Mouse (Mus musculus): ENCODE results near the gene Duox1. TPM values are rescaled to one million over a fixed set of nuclear protein-coding genes. Genes with fewer than 3 reads are reported as not detected.

Duox1 gene
- not detected in 2 replicates for polyA plus RNA-seq (2012; ENCODE audit: insufficient read depth, insufficient read length, low replicate concordance, missing spikeins)

DNA sequence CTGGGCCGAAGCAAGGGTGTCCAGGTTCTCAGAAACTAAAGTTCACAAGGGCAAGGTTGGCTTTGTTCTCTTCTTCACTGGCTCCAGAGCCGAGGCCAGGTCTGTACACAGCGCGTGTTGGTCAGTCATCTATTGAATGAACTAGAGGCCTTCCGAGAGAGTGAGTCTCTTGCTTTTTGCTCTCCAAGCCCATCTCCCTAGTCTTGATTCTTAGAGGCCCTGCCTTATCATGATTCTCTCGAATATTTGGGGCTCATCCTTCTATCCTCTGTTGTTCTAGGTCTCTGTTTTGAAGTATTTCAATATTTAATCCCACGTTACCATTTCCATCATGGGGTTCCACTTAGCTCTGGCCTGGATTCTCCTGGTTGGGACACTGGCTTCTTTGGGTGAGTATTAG is at the start of gene Duox1:
Gene Duox1 (plus strand): TSS at position 301 of the 400 bp plus-strand sequence.
- H3K27ac ChIP-seq (ENCODE audit: insufficient read depth, low read depth, low read length) = no peak within 1 kb of the TSS
- WGBS = 89% methylated on average over 7 of the region's 7 CpGs
- no peak for TF ChIP-seq POLR2A (IDR thresholded peaks at IDR 0.05; ENCODE audit: insufficient read depth, low read depth, low read length)
- no peak for TF ChIP-seq CTCF (IDR thresholded peaks at IDR 0.05; ENCODE audit: insufficient read depth, low read depth, low read length)
- peaks cover 10% of the 10 kb centered on the region for H3K4me1 ChIP-seq (ENCODE audit: control insufficient read depth, insufficient read depth, low read length)
- no peak within 1 kb of the TSS for H3K4me3 ChIP-seq (ENCODE audit: insufficient read depth, low read depth, low read length)

DNA sequence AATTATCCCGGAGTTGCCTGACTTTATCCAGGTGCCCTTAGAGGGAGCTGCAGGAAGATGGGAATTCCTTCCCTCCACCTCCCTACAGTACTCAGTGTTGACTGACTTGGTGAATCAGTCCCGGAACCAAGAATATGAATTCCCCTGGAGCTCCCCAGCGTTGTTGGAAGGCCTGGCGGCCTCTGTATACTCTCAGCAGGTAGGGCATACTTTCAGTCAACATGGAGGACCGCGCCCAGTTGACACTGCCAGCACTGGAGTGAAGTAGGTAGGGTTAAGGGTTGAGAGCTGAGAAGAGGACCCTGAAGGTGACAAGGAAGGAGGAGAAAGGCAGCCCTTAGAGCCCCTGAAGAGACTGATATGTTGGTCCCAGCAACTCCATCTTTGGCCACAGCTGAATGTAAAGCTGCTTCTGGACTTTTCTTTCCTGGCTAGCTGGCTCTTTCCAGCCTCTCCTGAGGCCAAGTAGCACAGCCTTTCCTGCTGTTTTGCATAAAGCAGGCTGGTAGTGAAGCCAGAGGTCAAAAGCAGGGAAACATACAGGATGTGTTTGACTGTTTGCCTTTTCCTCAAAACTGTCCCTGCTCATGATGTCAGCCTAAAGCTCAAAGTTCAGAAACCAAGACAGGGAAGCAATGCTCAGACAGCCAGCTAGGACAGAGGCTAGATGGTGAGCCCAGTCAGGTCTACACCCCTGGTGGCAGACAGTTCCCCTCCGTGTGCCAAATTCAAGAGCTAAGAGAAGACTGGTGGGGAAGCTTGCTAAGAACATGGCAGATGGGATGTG is 48.9 kb upstream of the Duox1 start:
- 93% methylated on average over 7 of the region's 7 CpGs for WGBS
- no peaks in the 10 kb centered on the region for H3K4me1 ChIP-seq (ENCODE audit: control insufficient read depth, insufficient read depth, low read length)
- H3K27ac ChIP-seq (ENCODE audit: insufficient read depth, low read depth, low read length) = no peak overlapping the region
- no peak overlapping the region for H3K4me3 ChIP-seq (ENCODE audit: insufficient read depth, low read depth, low read length)
- TF ChIP-seq POLR2A (IDR thresholded peaks at IDR 0.05; ENCODE audit: insufficient read depth, low read depth, low read length) (no peak), CTCF (IDR thresholded peaks at IDR 0.05; ENCODE audit: insufficient read depth, low read depth, low read length) (no peak)

- Histone ChIP-seq H3K4me3 (ENCODE audit: insufficient read depth, low read depth, low read length) (no peak overlapping the region), H3K27ac (ENCODE audit: insufficient read depth, low read depth, low read length) (no peak overlapping the region), H3K4me1 (ENCODE audit: control insufficient read depth, insufficient read depth, low read length) (no peaks in the 10 kb centered on the region)
- TF ChIP-seq POLR2A (IDR thresholded peaks at IDR 0.05; ENCODE audit: insufficient read depth, low read depth, low read length) = no peak
- no peak for TF ChIP-seq CTCF (IDR thresholded peaks at IDR 0.05; ENCODE audit: insufficient read depth, low read depth, low read length)
- WGBS = 94% methylated on average over 3 of the region's 3 CpGs
Observed at GRCm38 (mm10) chr2:122278769-122279168, 36.7 kb upstream of the Duox1 start.

GRCm38 (mm10) chr2:122284091-122284490 is 31.4 kb upstream of the Duox1 start:
- WGBS = 91% methylated on average over 9 of the region's 9 CpGs
- TF ChIP-seq POLR2A (IDR thresholded peaks at IDR 0.05; ENCODE audit: insufficient read depth, low read depth, low read length) (no peak), CTCF (IDR thresholded peaks at IDR 0.05; ENCODE audit: insufficient read depth, low read depth, low read length) (no peak)
- no peak overlapping the region for H3K27ac ChIP-seq (ENCODE audit: insufficient read depth, low read depth, low read length)
- H3K4me3 ChIP-seq (ENCODE audit: insufficient read depth, low read depth, low read length) = no peak overlapping the region
- no peaks in the 10 kb centered on the region for H3K4me1 ChIP-seq (ENCODE audit: control insufficient read depth, insufficient read depth, low read length)

DNA sequence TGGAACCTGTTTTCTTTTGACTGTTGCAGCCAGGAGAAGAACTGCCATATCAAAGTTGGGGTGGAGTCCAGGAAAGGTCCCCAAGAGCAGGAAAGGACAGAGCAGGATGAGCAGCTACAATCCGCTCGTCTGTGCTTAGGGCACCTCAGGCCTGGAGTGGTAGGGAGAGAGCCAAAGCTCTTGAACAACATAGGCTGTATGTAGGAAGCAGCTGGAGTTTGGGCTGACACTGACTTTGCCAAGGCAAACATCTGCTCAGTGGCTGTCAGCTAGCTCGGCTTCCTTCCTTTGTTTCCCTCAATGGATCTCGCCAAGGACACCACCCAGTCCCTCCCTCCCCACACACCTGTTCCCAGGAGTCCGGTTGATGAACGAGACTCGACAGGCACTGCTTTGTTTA is 29.3 kb upstream of the Duox1 start:
- H3K27ac ChIP-seq (ENCODE audit: insufficient read depth, low read depth, low read length) = no peak overlapping the region
- H3K4me1 ChIP-seq (ENCODE audit: control insufficient read depth, insufficient read depth, low read length) = no peaks in the 10 kb centered on the region
- H3K4me3 ChIP-seq (ENCODE audit: insufficient read depth, low read depth, low read length) = no peak overlapping the region
- 47% methylated on average over 7 of the region's 7 CpGs for WGBS
- TF ChIP-seq POLR2A (IDR thresholded peaks at IDR 0.05; ENCODE audit: insufficient read depth, low read depth, low read length) (no peak), CTCF (IDR thresholded peaks at IDR 0.05; ENCODE audit: insufficient read depth, low read depth, low read length) (no peak)

GRCm38 (mm10) chr2:122294916-122295315 is 20.6 kb upstream of the Duox1 start:
- Histone ChIP-seq H3K4me1 (ENCODE audit: control insufficient read depth, insufficient read depth, low read length) (peaks cover 17% of the 10 kb centered on the region), H3K27ac (ENCODE audit: insufficient read depth, low read depth, low read length) (no peak overlapping the region), H3K4me3 (ENCODE audit: insufficient read depth, low read depth, low read length) (no peak overlapping the region)
- 7% methylated on average over 7 of the region's 7 CpGs for WGBS
- TF ChIP-seq POLR2A (IDR thresholded peaks at IDR 0.05; ENCODE audit: insufficient read depth, low read depth, low read length) (no peak), CTCF (IDR thresholded peaks at IDR 0.05; ENCODE audit: insufficient read depth, low read depth, low read length) (no peak)

DNA sequence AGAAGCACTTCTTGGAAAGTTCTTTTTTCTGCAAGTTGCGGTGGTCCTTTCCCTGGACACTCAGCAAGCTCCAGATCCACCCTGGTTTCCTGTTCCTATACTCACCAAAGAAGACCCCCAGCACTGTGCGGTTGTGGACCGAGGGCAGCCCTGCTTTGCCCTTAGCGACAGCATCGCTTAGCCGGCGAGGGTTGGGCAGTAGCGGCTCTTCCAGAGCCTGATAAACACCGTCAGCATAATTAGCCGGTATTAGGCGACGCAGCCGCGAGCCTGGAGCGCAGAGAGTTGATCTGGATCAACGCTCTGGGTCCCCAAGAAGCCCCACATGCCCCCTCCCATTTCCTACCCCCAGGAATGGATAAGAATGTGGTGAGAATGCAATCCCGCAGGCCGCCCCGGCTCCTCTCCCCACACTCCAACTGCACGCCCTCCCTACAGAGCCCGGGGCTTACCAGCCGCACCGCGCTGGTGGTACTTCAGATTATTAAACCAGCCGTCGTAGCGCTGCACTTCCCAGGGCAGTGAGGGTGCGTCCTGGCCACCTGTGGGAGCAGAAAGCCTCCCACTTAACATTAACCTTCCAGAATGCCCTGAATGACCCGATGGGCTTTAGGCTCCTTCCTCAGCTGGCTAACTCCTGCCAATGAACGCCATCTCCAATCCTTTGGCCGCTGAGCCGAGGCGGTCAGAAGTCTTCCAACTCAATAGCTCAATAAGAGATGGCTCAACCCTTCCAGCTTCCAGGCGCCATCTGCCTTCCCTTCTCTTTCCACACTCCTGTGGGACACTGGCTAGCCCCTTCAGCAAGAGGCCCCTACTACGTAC is 18.0 kb upstream of the Duox1 start:
- WGBS = 2% methylated on average over 35 of the region's 35 CpGs
- peaks cover 29% of the 10 kb centered on the region for H3K4me1 ChIP-seq (ENCODE audit: control insufficient read depth, insufficient read depth, low read length)
- no peak overlapping the region for H3K4me3 ChIP-seq (ENCODE audit: insufficient read depth, low read depth, low read length)
- TF ChIP-seq POLR2A (IDR thresholded peaks at IDR 0.05; ENCODE audit: insufficient read depth, low read depth, low read length) = no peak
- no peak overlapping the region for H3K27ac ChIP-seq (ENCODE audit: insufficient read depth, low read depth, low read length)

DNA sequence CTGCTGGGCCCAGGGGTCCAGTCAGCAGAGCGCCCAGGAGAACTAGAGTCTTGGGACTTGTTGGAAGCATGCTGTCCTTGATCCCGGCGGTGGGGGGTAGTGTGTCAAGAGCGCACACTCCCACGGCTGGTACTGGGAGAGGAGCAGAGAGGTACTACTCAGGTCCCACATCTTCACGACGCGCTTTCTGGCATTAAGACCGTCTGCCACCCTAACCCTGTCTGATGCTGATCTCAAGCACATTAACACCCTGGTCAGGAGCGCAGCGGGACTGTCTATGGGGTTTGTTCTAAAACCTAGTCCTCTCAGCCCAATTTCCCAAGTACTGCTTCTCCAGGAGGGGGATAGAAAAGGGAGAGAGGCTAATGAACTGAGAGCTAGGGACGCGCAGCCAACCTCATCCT is 17.4 kb upstream of the Duox1 start, which contains the start of gene Duox2:
Gene Duox2 (minus strand): TSS at position 354 of the 404 bp plus-strand sequence.
- 5% methylated on average over 13 of the region's 13 CpGs for WGBS
- no peak within 1 kb of the TSS for H3K4me3 ChIP-seq (ENCODE audit: insufficient read depth, low read depth, low read length)

More for the DNA sequence above, 17.4 kb upstream of the Duox1 start, which contains the start of gene Duox2:
- H3K4me1 ChIP-seq (ENCODE audit: control insufficient read depth, insufficient read depth, low read length) = peaks cover 29% of the 10 kb centered on the region
- H3K27ac ChIP-seq (ENCODE audit: insufficient read depth, low read depth, low read length) = no peak within 1 kb of the TSS
- TF ChIP-seq CTCF (IDR thresholded peaks at IDR 0.05; ENCODE audit: insufficient read depth, low read depth, low read length) = no peak
- TF ChIP-seq POLR2A (IDR thresholded peaks at IDR 0.05; ENCODE audit: insufficient read depth, low read depth, low read length) = no peak
